Mouse (Mus musculus) hindbrain, embryonic 13.5 days (tissue): ENCODE results near the gene Cfap65. TPM values are rescaled to one million over a fixed set of nuclear protein-coding genes. Genes with fewer than 3 reads are reported as not detected.

Source experiments
- ATAC-seq: fragments of 200-750 bp; cut with Nextera tagmentation; 2 replicates; pipeline ENCODE4 v1.8.0; 2017; ENCODE audit warnings: moderate TSS enrichment; ENCODE audit not compliant: low FRiP score
- H3K27ac ChIP-seq: fragments of 300-500 bp; sonication (generic); 2 replicates; pipeline ENCODE4 v1.5.1; 2015; ENCODE audit warnings: inconsistent platforms, mild to moderate bottlenecking, moderate library complexity
- H3K27me3 ChIP-seq: fragments of 300-500 bp; sonication (generic); 2 replicates; pipeline ENCODE4 v1.6.1; 2015; ENCODE audit warnings: mild to moderate bottlenecking, inconsistent platforms
- H3K36me3 ChIP-seq: fragments of 300-500 bp; sonication (generic); 2 replicates; pipeline ENCODE4 v1.6.1; 2015; ENCODE audit warnings: mild to moderate bottlenecking, inconsistent platforms
- H3K4me1 ChIP-seq: fragments of 300-500 bp; sonication (generic); replicated peaks from 2 replicates; pipeline ENCODE4 v1.6.1; 2015; ENCODE audit warnings: inconsistent platforms
- H3K4me2 ChIP-seq: fragments of 300-500 bp; sonication (generic); 2 replicates; pipeline ENCODE4 v1.6.1; 2015; ENCODE audit warnings: inconsistent platforms, mild to moderate bottlenecking, moderate library complexity
- H3K4me3 ChIP-seq: fragments of 300-500 bp; sonication (generic); 2 replicates; pipeline ENCODE4 v1.5.1; 2015; ENCODE audit warnings: mild to moderate bottlenecking, inconsistent platforms
- H3K9ac ChIP-seq: fragments of 300-500 bp; sonication (generic); 2 replicates; pipeline ENCODE4 v1.6.1; 2015; ENCODE audit warnings: mild to moderate bottlenecking, inconsistent platforms
- H3K9me3 ChIP-seq: fragments of 300-500 bp; sonication (generic); 2 replicates; pipeline ENCODE4 v1.6.1; 2016; ENCODE audit warnings: inconsistent platforms
- WGBS: fragments of 180-500 bp; shearing (Covaris S2); methylation state at CpG from one replicate; pipeline ENCODE4 v1.1.7; 2015; 5-methylcytosine and 5-hydroxymethylcytosine counted together
- polyA plus RNA-seq: library from polyadenylated mRNA; unstranded; fragments of >200 nt; fragmentation: Nextera tagmentation; extraction: Ambion mirVana; gene quantifications from 2 replicates; pipeline ENCODE4 v1.2.1, GENCODE M21; 2015

The Cfap65 gene
- polyA plus RNA-seq, 1 experiment from 2014 or later = 1.2 TPM

- Histone ChIP-seq H3K4me2 (peak overlapping the region; percentile 88), H3K4me1 (peaks cover 54% of the 10 kb centered on the region), H3K27ac (peak overlapping the region; percentile 26; the same call in 1 of the 2 replicates), H3K27me3 (peaks cover 8% of the 10 kb centered on the region; the same call in 1 of the 2 replicates), H3K4me3 (peak overlapping the region; percentile 87), H3K9ac (peak overlapping the region; percentile 98), H3K9me3 (no peaks in the 10 kb centered on the region), H3K36me3 (no peaks in the 10 kb centered on the region)
- no peak for ATAC-seq
- WGBS = 5% methylated on average over 16 of the region's 16 CpGs
These were observed 76.6 kb downstream of the Cfap65 start for GRCm38 (mm10) chr1:74858805-74859204.

GRCm38 (mm10) chr1:74858171-74858719 lies 77.2 kb downstream of the Cfap65 start:
- WGBS = under 1% methylated on average over 29 of the region's 29 CpGs

GRCm38 (mm10) chr1:74857677-74858076 lies 77.7 kb downstream of the Cfap65 start:
- peaks cover 58% of the 10 kb centered on the region for H3K4me1 ChIP-seq
- peak overlapping the region; percentile 81 for H3K27ac ChIP-seq
- ATAC-seq = no peak
- peak overlapping the region; percentile 98 for H3K9ac ChIP-seq
- peaks cover 14% of the 10 kb centered on the region; the same call in 1 of the 2 replicates for H3K27me3 ChIP-seq
- H3K9me3 ChIP-seq = no peaks in the 10 kb centered on the region
- peak overlapping the region; percentile 88 for H3K4me2 ChIP-seq
- peak overlapping the region; percentile 87 for H3K4me3 ChIP-seq
- H3K36me3 ChIP-seq = no peaks in the 10 kb centered on the region
- WGBS = 0% methylated on average over 4 of the region's 4 CpGs

More at GRCm38 (mm10) chr1:74858171-74858719, 77.2 kb downstream of the Cfap65 start:
- Histone ChIP-seq H3K4me2 (peak overlapping the region; percentile 88), H3K27ac (peak overlapping the region; percentile 81), H3K4me3 (peak overlapping the region; percentile 87), H3K9ac (peak overlapping the region; percentile 98), H3K36me3 (no peaks in the 10 kb centered on the region), H3K27me3 (peaks cover 11% of the 10 kb centered on the region; the same call in 1 of the 2 replicates), H3K9me3 (no peaks in the 10 kb centered on the region), H3K4me1 (peaks cover 58% of the 10 kb centered on the region)
- ATAC-seq = peak; percentile 62

GRCm38 (mm10) chr1:74857201-74857600 lies 78.2 kb downstream of the Cfap65 start:
- no peaks in the 10 kb centered on the region for H3K36me3 ChIP-seq
- peaks cover 18% of the 10 kb centered on the region; the same call in 1 of the 2 replicates for H3K27me3 ChIP-seq
- H3K4me3 ChIP-seq = peak overlapping the region; percentile 87
- peak overlapping the region; percentile 88 for H3K4me2 ChIP-seq
- peak overlapping the region; percentile 98 for H3K9ac ChIP-seq
- WGBS = 2% methylated on average over 20 of the region's 20 CpGs
- H3K4me1 ChIP-seq = peaks cover 59% of the 10 kb centered on the region
- no peak overlapping the region; the same call in 1 of the 2 replicates for H3K27ac ChIP-seq
- no peak for ATAC-seq
- H3K9me3 ChIP-seq = no peaks in the 10 kb centered on the region

- Histone ChIP-seq H3K27me3 (peaks cover 18% of the 10 kb centered on the region; the same call in 1 of the 2 replicates), H3K9ac (peak overlapping the region; percentile 98), H3K27ac (0 out of 2 replicates have a peak overlapping the region, but pooled peaks have one; percentile 93), H3K4me1 (peaks cover 63% of the 10 kb centered on the region), H3K4me2 (peak overlapping the region; percentile 88), H3K36me3 (no peaks in the 10 kb centered on the region), H3K9me3 (no peaks in the 10 kb centered on the region), H3K4me3 (peak overlapping the region; percentile 87)
- WGBS = 1% methylated on average over 7 of the region's 7 CpGs
- ATAC-seq = no peak
These were observed 78.6 kb downstream of the Cfap65 start for GRCm38 (mm10) chr1:74856791-74857190.

GRCm38 (mm10) chr1:74856439-74856720 lies 79.0 kb downstream of the Cfap65 start:
- WGBS = 1% methylated on average over 10 of the region's 11 CpGs
- peaks cover 67% of the 10 kb centered on the region for H3K4me1 ChIP-seq
- no peak for ATAC-seq

GRCm38 (mm10) chr1:74855651-74856438 lies 79.6 kb downstream of the Cfap65 start:
- H3K9me3 ChIP-seq = no peaks in the 10 kb centered on the region
- peak overlapping the region; percentile 88 for H3K4me2 ChIP-seq
- under 1% methylated on average over 61 of the region's 74 CpGs for WGBS
- peak overlapping the region; percentile 98 for H3K9ac ChIP-seq
- H3K4me1 ChIP-seq = peaks cover 73% of the 10 kb centered on the region
- peaks cover 20% of the 10 kb centered on the region; the same call in 1 of the 2 replicates for H3K27me3 ChIP-seq
- no peak for ATAC-seq
- H3K4me3 ChIP-seq = peak overlapping the region; percentile 87
- no peaks in the 10 kb centered on the region for H3K36me3 ChIP-seq
- peak overlapping the region; percentile 93 for H3K27ac ChIP-seq

More at GRCm38 (mm10) chr1:74856439-74856720, 79.0 kb downstream of the Cfap65 start:
- H3K4me3 ChIP-seq = peak overlapping the region; percentile 87
- peak overlapping the region; percentile 98 for H3K9ac ChIP-seq
- H3K27ac ChIP-seq = peak overlapping the region; percentile 93; the same call in 1 of the 2 replicates
- H3K36me3 ChIP-seq = no peaks in the 10 kb centered on the region
- peaks cover 18% of the 10 kb centered on the region; the same call in 1 of the 2 replicates for H3K27me3 ChIP-seq
- peak overlapping the region; percentile 88 for H3K4me2 ChIP-seq
- H3K9me3 ChIP-seq = no peaks in the 10 kb centered on the region

GRCm38 (mm10) chr1:74855156-74855555 lies 80.2 kb downstream of the Cfap65 start:
- under 1% methylated on average over 44 of the region's 48 CpGs for WGBS
- Histone ChIP-seq H3K4me2 (peak overlapping the region; percentile 88), H3K4me1 (peaks cover 75% of the 10 kb centered on the region), H3K9ac (peak overlapping the region; percentile 98), H3K27ac (peak overlapping the region; percentile 93), H3K4me3 (peak overlapping the region; percentile 87), H3K36me3 (no peaks in the 10 kb centered on the region), H3K9me3 (no peaks in the 10 kb centered on the region), H3K27me3 (peaks cover 26% of the 10 kb centered on the region; the same call in 1 of the 2 replicates)
- peak; percentile 4; the same call in 1 of the 2 replicates for ATAC-seq

GRCm38 (mm10) chr1:74854306-74855056 lies 80.9 kb downstream of the Cfap65 start, which contains the start of gene Cdk5r2:
Cdk5r2 (plus strand) TSS chr1:74854934.
- peak; percentile 89 for ATAC-seq
- Histone ChIP-seq H3K9ac (peak within 1 kb of the TSS; percentile 98), H3K4me2 (peak within 1 kb of the TSS; percentile 88), H3K4me1 (peaks cover 68% of the 10 kb centered on the region), H3K4me3 (peak within 1 kb of the TSS; percentile 87), H3K27ac (peak within 1 kb of the TSS; percentile 93), H3K27me3 (peaks cover 32% of the 10 kb centered on the region; the same call in 1 of the 2 replicates), H3K9me3 (no peaks in the 10 kb centered on the region), H3K36me3 (no peaks in the 10 kb centered on the region)
- WGBS = 3% methylated on average over 38 of the region's 39 CpGs
